Mouse (Mus musculus): ENCODE results near the gene Asic1.
A peak's percentile ranks its signal among the peaks of the same experiment; 100 is the strongest.
"Not testable (repeated sequence)": the region's sequence is repeated elsewhere in the genome, so short reads cannot be mapped to it uniquely, and the experiment has no call there.

Asic1 gene

GRCm38 (mm10) chr15:99663964-99664599 is 6.1 kb upstream of the Asic1 start:
- DNase-seq (ENCODE audit: low read depth) = no peak

- no peak for DNase-seq (ENCODE audit: low read depth)
Measured at GRCm38 (mm10) chr15:99664600-99665451, 5.3 kb upstream of the Asic1 start.

- DNase-seq (ENCODE audit: low read depth) = no peak
Measured at GRCm38 (mm10) chr15:99667544-99667943, 2.6 kb upstream of the Asic1 start.

DNA sequence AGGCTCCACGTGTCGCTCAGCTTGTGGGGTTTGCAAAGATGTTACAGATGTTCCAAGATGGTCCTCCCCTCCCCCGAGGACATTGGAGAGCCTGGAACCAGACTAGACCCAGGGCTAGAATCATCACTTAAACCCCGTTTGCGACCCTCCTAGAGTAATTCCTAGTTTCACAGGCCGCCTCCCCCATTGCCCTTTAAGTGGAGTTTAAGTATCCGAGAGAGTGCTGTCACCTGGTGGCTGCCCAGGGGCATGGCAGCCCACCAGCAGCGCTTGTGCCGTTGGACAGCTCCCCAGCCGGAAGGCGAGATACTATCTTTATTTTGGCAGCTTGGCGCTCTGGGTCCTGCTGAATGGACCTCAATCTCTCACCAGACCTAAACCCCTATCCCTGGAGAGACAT is 1.3 kb upstream of the Asic1 start:
- peak; percentile 78 for DNase-seq (ENCODE audit: low read depth)

DNA sequence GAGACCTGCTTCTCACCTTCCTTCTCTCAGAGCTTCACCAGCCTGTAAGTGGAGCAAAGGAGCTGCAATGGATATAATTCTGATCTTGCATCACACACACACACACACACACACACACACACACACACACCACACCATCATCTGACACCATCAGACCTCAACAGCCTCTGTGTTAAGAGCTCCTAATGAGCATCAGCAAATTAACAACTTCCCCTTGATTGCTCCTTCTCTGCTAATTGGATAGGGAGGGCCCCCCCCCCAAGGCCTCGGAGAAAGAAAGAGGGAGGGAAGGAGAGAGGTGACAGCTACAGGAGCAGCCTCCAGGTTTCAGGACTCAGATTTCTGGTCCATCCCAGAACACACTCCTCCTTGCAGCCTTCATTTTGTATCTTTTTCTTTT is 776 bp upstream of the Asic1 start:
- DNase-seq (ENCODE audit: low read depth) = no peak

DNA sequence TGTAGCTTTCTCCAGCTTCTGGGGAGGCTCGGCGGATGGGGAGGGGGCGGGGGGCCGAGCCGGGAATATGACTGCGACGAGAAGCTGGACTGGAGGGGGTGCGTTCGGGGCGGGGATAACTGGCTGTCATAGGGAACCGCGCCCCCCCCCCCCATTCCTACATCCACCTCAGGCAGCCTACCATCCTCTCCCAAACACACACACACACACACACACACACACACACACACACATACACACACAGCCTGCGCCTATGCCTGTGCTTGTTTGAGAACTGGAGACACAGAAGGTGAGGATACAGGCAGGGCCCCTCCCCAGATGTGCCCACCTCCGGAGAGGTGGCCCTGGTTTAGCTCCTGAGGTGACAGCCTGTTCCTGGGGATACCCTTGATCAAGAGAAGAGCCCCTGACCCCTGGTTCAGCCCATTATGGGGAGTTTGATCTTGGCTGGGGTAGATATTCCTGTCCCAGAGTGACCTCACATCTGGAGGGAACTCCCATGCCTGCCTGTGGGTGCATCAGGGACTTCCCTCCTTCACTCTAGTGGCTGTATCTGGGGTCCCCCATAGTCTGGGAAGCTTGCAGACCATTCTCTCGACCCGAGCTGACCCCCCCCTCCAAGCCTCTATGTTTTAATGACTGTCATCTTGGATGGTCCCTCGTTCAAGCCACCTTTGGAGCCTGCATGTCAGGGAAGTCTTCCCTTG is 949 bp downstream of the Asic1 start:
- DNase-seq (ENCODE audit: low read depth) = no peak

DNA sequence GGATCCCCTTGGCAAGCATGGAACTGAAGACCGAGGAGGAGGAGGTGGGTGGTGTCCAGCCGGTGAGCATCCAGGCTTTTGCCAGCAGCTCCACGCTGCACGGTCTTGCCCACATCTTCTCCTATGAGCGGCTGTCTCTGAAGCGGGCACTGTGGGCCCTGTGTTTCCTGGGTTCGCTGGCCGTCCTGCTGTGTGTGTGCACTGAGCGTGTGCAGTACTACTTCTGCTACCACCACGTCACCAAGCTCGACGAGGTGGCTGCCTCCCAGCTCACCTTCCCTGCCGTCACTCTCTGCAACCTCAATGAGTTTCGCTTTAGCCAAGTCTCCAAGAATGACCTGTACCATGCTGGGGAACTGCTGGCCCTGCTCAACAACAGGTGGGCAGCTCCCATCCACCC is 1.6 kb downstream of the Asic1 start:
- DNase-seq (ENCODE audit: low read depth) = no peak

DNA sequence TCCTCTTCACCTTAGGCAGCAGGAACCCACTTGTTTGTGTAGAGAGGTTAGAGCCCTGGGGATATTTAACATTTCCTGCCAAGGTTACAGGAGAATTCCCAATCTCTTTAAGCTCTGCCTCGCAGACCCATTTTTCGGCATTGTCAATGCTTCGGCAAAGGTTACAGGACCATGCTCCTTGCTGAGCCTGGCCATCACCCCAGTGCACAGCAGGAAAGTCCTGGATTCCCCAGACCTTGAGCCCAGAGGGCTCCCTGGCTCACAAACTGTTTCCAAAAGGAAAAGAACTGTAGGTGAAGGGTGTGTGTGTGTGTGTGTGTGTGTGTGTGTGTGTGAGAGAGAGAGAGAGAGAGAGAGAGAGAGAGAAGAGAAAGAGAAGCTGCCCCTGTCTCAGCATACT is 4.7 kb downstream of the Asic1 start:
- no peak for DNase-seq (ENCODE audit: low read depth)

GRCm38 (mm10) chr15:99677089-99677488 is 6.9 kb downstream of the Asic1 start:
- DNase-seq (ENCODE audit: low read depth) = no peak

DNA sequence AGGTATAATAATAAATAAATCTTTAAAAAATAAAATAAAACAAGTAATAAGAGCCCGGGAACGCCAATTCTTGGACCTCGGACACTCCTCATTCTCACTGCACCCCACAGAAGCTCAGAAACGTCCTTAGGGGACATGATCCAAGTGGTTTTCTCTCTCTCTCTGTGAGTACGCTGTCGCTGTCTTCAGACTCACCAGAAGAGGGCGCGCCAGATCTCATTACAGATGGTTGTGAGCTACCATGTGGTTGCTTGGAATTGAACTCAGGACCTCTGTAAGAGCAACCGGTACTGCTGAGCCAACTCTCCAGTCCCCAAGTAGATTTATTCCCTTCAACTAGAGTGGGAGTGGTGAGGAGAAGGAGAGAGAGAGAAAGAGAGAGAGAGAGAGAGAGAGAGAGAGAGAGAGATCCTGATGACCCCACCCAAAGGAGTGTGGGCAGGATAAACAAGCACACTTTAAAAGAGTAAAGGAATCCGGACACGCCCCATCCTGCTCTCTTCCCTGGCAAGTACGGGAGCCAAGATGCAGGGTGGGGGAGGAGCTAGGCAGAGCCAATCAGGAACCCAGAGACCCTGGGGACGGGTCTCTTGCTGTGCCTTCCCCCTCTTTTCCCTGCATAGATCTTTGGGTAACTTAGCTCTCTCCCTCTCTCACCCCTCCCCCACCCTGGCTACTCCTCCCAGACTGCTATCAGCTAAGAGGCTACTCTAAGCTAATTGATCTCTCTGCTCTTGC is 8.1 kb downstream of the Asic1 start:
- DNase-seq (ENCODE audit: low read depth) = peak; percentile 67

DNA sequence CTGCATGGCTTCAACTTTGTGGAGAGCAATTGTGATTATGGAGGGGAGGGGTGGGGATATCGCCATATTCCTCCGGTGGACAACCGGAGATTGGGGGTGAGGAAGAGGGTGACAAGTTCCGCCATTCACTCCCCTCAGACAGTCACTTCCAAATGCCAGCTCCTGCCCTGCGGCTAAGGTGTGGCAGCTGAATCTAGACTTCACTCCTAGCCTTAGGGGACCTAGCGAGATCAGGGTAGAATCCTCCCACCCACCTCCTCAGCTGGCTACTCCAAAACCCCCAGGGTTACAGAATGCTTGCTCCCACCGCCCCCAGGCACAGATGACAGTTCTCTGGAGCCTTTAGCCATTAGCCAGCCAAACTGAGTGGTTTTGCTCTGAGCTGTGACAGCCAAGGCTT is 8.8 kb downstream of the Asic1 start:
- no peak for DNase-seq (ENCODE audit: low read depth)

DNA sequence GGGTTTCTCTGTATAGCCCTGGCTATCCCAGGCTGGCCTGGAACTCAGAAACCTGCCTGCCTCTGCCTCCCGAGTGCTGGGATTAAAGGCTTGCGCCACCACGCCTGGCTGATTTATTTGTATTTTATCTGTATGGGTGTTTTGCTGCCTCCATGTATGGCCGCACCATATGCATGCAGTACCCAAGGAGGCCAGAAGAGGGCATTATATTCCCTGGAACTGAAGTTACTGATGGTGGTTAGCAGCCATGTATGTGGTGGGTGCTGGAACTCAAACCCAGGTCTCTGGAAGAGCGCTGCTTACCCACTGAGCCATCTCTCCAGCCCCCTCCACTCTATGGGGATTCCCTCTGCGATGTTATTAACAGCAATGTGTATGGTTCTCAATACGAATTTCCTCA is 12.7 kb downstream of the Asic1 start:
- DNase-seq (ENCODE audit: low read depth) = peak; percentile 61

GRCm38 (mm10) chr15:99684156-99684555 is 14.0 kb downstream of the Asic1 start:
- DNase-seq (ENCODE audit: low read depth) = no peak

DNA sequence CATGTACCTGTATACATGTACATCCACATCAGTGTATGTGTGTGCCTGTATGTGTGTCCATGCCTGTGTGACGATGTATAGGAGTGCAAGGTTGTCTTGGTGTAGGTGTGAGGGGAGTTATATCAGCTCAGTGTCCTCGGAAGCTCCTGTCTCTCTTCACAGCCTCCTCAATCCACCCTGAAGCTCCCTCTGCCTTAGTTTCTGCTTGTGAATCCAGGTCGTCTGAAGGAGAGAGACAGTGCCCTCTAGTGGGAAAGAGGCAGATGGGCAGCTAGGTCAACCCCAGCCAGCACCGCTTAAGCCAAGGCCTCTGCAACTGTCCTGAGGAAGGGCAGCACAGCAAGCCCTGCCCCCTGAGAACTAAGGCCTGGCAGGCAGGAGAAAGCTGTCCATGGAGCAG is 18.5 kb downstream of the Asic1 start:
- DNase-seq (ENCODE audit: low read depth) = peak; percentile 71

GRCm38 (mm10) chr15:99690924-99691323 is 20.8 kb downstream of the Asic1 start:
- DNase-seq (ENCODE audit: low read depth) = no peak

GRCm38 (mm10) chr15:99691976-99692375 is 21.8 kb downstream of the Asic1 start:
- DNase-seq (ENCODE audit: low read depth) = no peak

DNA sequence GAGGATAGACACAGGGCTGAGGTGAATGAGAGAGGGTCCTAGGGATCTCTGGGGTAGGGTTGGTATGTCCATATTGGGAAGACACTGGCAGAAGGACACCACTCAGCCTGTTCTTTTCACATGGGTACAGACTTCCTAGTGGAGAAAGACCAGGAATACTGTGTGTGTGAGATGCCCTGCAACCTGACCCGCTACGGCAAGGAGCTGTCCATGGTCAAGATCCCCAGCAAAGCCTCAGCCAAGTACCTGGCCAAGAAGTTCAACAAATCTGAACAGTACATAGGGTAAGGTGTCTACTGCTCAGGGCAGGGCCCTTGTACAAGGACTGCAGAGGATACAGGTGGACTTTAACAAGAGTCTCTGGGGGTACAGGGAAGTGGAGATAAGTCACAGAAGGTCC is 27.1 kb downstream of the Asic1 start:
- DNase-seq (ENCODE audit: low read depth) = no peak

DNA sequence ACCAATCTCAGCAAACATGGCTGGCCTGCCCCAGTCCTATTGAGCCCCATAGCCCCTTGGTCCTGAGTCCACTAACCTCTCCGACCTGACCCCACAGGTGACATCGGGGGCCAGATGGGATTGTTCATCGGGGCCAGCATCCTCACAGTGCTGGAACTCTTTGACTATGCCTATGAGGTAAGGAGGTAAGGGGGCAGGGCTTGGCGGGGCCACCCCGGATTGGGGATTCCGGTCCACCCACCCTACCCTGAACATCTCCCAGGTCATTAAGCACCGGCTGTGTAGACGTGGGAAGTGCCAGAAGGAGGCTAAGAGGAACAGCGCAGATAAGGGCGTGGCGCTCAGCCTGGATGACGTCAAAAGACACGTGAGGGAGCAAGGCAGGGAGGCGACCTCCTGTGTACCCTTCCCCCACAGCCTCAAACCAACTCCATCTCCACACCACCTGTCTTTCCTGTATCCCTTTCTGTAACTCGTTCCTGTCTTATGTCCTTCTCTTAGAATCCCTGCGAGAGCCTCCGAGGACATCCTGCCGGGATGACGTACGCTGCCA is 28.4 kb downstream of the Asic1 start:
- peak; percentile 45 for DNase-seq (ENCODE audit: low read depth)

GRCm38 (mm10) chr15:99699715-99700114 is 29.5 kb downstream of the Asic1 start:
- DNase-seq (ENCODE audit: low read depth) = no peak

DNA sequence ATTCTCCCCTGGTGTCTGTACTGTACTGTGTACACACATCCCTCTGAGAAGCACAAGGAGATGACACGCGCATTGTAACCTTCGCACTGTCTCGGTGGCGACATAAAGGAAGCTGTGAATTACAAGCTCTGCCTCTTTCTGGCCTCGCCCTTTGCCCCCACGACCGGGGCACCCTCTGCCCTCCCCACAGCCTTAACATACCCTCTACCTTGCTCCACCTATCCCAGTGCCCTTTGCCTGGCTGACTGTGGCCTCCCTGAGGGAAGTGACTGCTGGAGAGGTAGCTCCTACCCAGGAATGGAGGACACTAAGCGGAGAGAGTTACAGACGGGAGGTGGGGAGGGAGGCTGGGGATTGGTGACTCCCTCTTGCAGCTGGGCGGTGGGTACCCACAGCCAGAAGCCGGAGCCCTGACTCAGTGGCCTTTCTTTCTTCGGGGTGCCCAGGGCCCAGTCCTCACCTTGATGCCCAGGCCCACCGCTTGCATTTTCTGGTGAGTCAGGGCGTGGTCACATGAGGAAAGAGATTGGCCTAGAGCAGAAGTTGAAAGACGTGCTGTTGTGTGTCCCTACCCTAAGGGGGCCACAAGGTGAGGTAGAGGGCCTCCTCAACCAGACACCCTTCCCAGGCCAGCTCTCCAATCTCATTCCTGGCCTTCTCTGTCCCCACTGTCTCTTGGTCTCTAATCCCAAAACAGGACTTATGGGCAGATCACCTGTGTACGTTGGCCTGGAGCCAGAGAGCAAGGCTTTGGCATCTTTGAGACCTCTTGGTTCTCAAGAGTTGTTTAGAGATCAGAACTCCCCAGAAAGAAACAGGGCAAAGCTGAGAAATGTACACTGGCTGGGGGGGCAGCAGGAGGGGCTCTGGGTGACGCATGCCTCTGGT is 30.3 kb downstream of the Asic1 start:
- DNase-seq (ENCODE audit: low read depth) = no peak

- DNase-seq (ENCODE audit: low read depth) = not testable (repeated sequence)
Measured at GRCm38 (mm10) chr15:99701640-99701998, 31.5 kb downstream of the Asic1 start.
